ENCODE assay signal across 9 mouse cellular contexts in genomic region chr17:80601371-80601770, GRCm38 (mm10). TPM values are rescaled to one million over a fixed set of nuclear protein-coding genes. Genes with fewer than 3 reads are reported as not detected.
DNase-seq lines count a peak whose midpoint lies in the region; ATAC-seq and TF ChIP-seq lines count a peak whose summit lies in the region.
"Had no signal": no experiment of that assay in that cellular context is flagged by ENCODE, and none has a peak within 500 bp of the region (broad histone marks: within the 10 kb centered on the region; RNA-seq: fewer than 3 reads in every experiment).

No protein-coding gene starts in this region.

- H3K4me3 ChIP-seq in neural tube, embryonic 15.5 days (replicated peaks) = no peak overlapping the region
- H3K4me3 ChIP-seq in lung, adult 2 months (replicated peaks; ENCODE audit: extremely low read depth, low read depth, low read length) = no peak overlapping the region

- 65% methylated on average over 13 of the region's 13 CpGs for WGBS in neural tube, embryonic 15.5 days
- WGBS in lung, adult 2 months = 62% methylated on average over 13 of the region's 13 CpGs

- no peak for ATAC-seq in neural tube, embryonic 15.5 days (ENCODE audit: low FRiP score)

- H3K27me3 ChIP-seq in neural tube, embryonic 15.5 days (replicated peaks) = no peaks in the 10 kb centered on the region

- TF ChIP-seq POLR2A in lung, adult 2 months (IDR thresholded peaks at IDR 0.05; ENCODE audit: borderline replicate concordance, extremely low read depth, low read depth, low read length) = no peak

- no peaks in the 10 kb centered on the region for H3K4me1 ChIP-seq in neural tube, embryonic 15.5 days
- H3K4me1 ChIP-seq in lung, adult 2 months (ENCODE audit: control insufficient read depth, insufficient read depth, low read length) = no peaks in the 10 kb centered on the region

- peak; percentile 55 for TF ChIP-seq CTCF in lung, adult 2 months (IDR thresholded peaks at IDR 0.05; ENCODE audit: insufficient read depth, low read length)

- H3K36me3 ChIP-seq in neural tube, embryonic 15.5 days = peaks cover 78% of the 10 kb centered on the region

- no peak overlapping the region for H3K27ac ChIP-seq in neural tube, embryonic 15.5 days (replicated peaks)

- no peak overlapping the region for H3K9ac ChIP-seq in neural tube, embryonic 15.5 days (replicated peaks)

- no peak overlapping the region for H3K4me2 ChIP-seq in neural tube, embryonic 15.5 days

- H3K9me3 ChIP-seq in neural tube, embryonic 15.5 days (replicated peaks) = no peaks in the 10 kb centered on the region

- peak; percentile 21 to 65 for DNase-seq in adrenal gland, adult (ENCODE audit: inconsistent age in 2 of 2, low spot score in 1 of 2)
- DNase-seq in adrenal gland, postnatal 4 days (ENCODE audit: low spot score in 2 of 2) = no peak
- peak; percentile 50 for DNase-seq in neural tube, embryonic 10.5 days (ENCODE audit: extremely low spot score, low spot score)
- DNase-seq in cerebellum, adult 8-10 months = peak; percentile 59
- peak; percentile 45 for DNase-seq in forelimb bud, embryonic 11.5 days (ENCODE audit: low read depth, low spot score)
- peak; percentile 28 for DNase-seq in lung, adult 2 months
- peak; percentile 56 to 67 for DNase-seq in right cerebral cortex, adult 2 months (ENCODE audit: low spot score in 2 of 2)

RNA-seq across cellular contexts. Expression of gene Cdkl4, which starts 23.8 kb away (rescaled TPM):
- total RNA-seq in adrenal gland, postnatal 4 days (2021) = under 1 TPM; 0.20 to 0.28 TPM
- 5.3 and 5.4 TPM in 2 replicates for polyA plus RNA-seq in neural tube, embryonic 15.5 days (2015; fragmentation: Nextera tagmentation; extraction: Ambion mirVana)
- 1.7 and 2.4 TPM in 2 replicates for polyA plus RNA-seq in lung, adult 2 months (2012; rRNA removed)
- total RNA-seq: hematopoietic stem cell, adult 5-6 weeks had no signal

Comparison
In these comparisons a context has a peak if more than half of its experiments do, and no peak if none do; other contexts are left out.
1. DNase-seq: peak in adrenal gland, adult (2 of 2), neural tube, embryonic 10.5 days (single experiment), cerebellum, adult 8-10 months (single experiment), forelimb bud, embryonic 11.5 days (single experiment), lung, adult 2 months (single experiment) and right cerebral cortex, adult 2 months (2 of 2); none in adrenal gland, postnatal 4 days (0 of 2).